ENCODE assay signal across 21 mouse cellular contexts in genomic region chr2:49547813-49548212, GRCm38 (mm10).
DNase-seq lines count a peak whose midpoint lies in the region; ATAC-seq and TF ChIP-seq lines count a peak whose summit lies in the region.
"Had no signal": no experiment of that assay in that cellular context is flagged by ENCODE, and none has a peak within 500 bp of the region (broad histone marks: within the 10 kb centered on the region; RNA-seq: fewer than 3 reads in every experiment).

No protein-coding gene starts in this region.

- no peak overlapping the region for H3K27ac ChIP-seq in kidney, embryonic 16.5 days (ENCODE audit: low read length)
- H3K27ac ChIP-seq in lung, embryonic 14.5 days (ENCODE audit: low read depth), result no peak overlapping the region
- H3K27ac ChIP-seq: embryonic facial prominence, embryonic 12.5 days; forebrain, embryonic 15.5 days; heart, embryonic 10.5 days had no signal

- H3K4me2 ChIP-seq in kidney, embryonic 16.5 days (replicated peaks; ENCODE audit: low read depth, low read length), result no peak overlapping the region
- H3K4me2 ChIP-seq in lung, embryonic 14.5 days, result no peak overlapping the region
- H3K4me2 ChIP-seq: embryonic facial prominence, embryonic 12.5 days; forebrain, embryonic 15.5 days had no signal

- DNase-seq in kidney, postnatal 10 days, result peak; percentile 46
- DNase-seq in lung, embryonic 14.5 days, result peak; percentile 57
- DNase-seq in lung, postnatal 25 days (ENCODE audit: low spot score), result no peak
- peak; percentile 19 for DNase-seq in lung, postnatal 10 days
- no peak for DNase-seq in lung, postnatal 4 days
- no peak for DNase-seq in urinary bladder, postnatal 10 days (ENCODE audit: low spot score)
- DNase-seq: adrenal gland, postnatal 14 days; cerebellum, adult 11-12 months; cerebellum, adult 9-10 months; cerebellum, postnatal 25 days; gastrocnemius, postnatal 36 days; heart, adult 18-20 months; heart, postnatal 10 days; heart, postnatal 4 days had no signal

- WGBS in kidney, embryonic 16.5 days, result 40% methylated on average over 5 of the region's 5 CpGs
- WGBS in lung, embryonic 14.5 days, result 38% methylated on average over 5 of the region's 5 CpGs

- no peak for ATAC-seq in kidney, embryonic 16.5 days (ENCODE audit: low FRiP score, low TSS enrichment)
- ATAC-seq in lung, embryonic 14.5 days (ENCODE audit: insufficient read depth), result peak; percentile 76; the same call in 1 of the 2 replicates
- ATAC-seq: activated CD4-positive, CD25-positive, alpha-beta regulatory T cell, adult 4 months; forebrain, embryonic 15.5 days; Patski had no signal

- H3K27me3 ChIP-seq in kidney, embryonic 16.5 days (ENCODE audit: insufficient read depth, low read length), result no peaks in the 10 kb centered on the region
- H3K27me3 ChIP-seq in lung, embryonic 14.5 days (ENCODE audit: insufficient read depth, low read length), result no peaks in the 10 kb centered on the region
- H3K27me3 ChIP-seq: CH12.LX; embryonic facial prominence, embryonic 12.5 days; forebrain, embryonic 15.5 days; Patski had no signal

- TF ChIP-seq CTCF in lung, embryonic 14.5 days (IDR thresholded peaks at IDR 0.05; ENCODE audit: low read depth), result no peak

- no peak overlapping the region for H3K4me3 ChIP-seq in kidney, embryonic 16.5 days (ENCODE audit: low read length)
- H3K4me3 ChIP-seq in lung, embryonic 14.5 days (ENCODE audit: low read depth, low read length), result no peak overlapping the region
- H3K4me3 ChIP-seq: embryonic facial prominence, embryonic 12.5 days; forebrain, embryonic 15.5 days; heart, embryonic 10.5 days had no signal

- peaks cover 40% of the 10 kb centered on the region for H3K36me3 ChIP-seq in kidney, embryonic 16.5 days (ENCODE audit: insufficient read depth, low read length)
- H3K36me3 ChIP-seq in lung, embryonic 14.5 days (ENCODE audit: insufficient read depth), result peaks cover 43% of the 10 kb centered on the region

- H3K4me1 ChIP-seq in kidney, embryonic 16.5 days (ENCODE audit: insufficient read depth, low read length), result no peaks in the 10 kb centered on the region
- no peaks in the 10 kb centered on the region for H3K4me1 ChIP-seq in lung, embryonic 14.5 days (ENCODE audit: insufficient read depth)
- H3K4me1 ChIP-seq: embryonic facial prominence, embryonic 12.5 days; forebrain, embryonic 15.5 days; heart, embryonic 10.5 days had no signal

- H3K9me3 ChIP-seq in kidney, embryonic 16.5 days (ENCODE audit: low read length), result no peaks in the 10 kb centered on the region
- H3K9me3 ChIP-seq in lung, embryonic 14.5 days (ENCODE audit: low read depth, low read length), result no peaks in the 10 kb centered on the region
- H3K9me3 ChIP-seq: embryonic facial prominence, embryonic 12.5 days; forebrain, embryonic 15.5 days; heart, embryonic 10.5 days had no signal

- no peak overlapping the region for H3K9ac ChIP-seq in kidney, embryonic 16.5 days (replicated peaks; ENCODE audit: low read length)
- no peak overlapping the region for H3K9ac ChIP-seq in lung, embryonic 14.5 days
- H3K9ac ChIP-seq: embryonic facial prominence, embryonic 12.5 days; forebrain, embryonic 15.5 days had no signal

Comparison
In these comparisons a context has a peak if more than half of its experiments do, and no peak if none do; other contexts are left out.
1. DNase-seq: peak in kidney, postnatal 10 days (single experiment), lung, embryonic 14.5 days (single experiment) and lung, postnatal 10 days (single experiment); none in lung, postnatal 25 days (single experiment), lung, postnatal 4 days (0 of 2) and urinary bladder, postnatal 10 days (single experiment).